Mouse (Mus musculus) myocyte (in vitro differentiated cells): ENCODE results near the gene Hoxb4. TPM values are rescaled to one million over a fixed set of nuclear protein-coding genes. Genes with fewer than 3 reads are reported as not detected.

Source experiments
- H3K27me3 ChIP-seq: one replicate; pipeline ENCODE4 v1.6.1; 2011; ENCODE audit not compliant: control insufficient read depth, insufficient read depth, insufficient read length
- H3K36me3 ChIP-seq: one replicate; pipeline ENCODE4 v1.6.1; 2011; ENCODE audit not compliant: control insufficient read depth, insufficient read depth
- H3K4me2 ChIP-seq: one replicate; pipeline ENCODE4 v1.6.1; 2011; ENCODE audit warnings: low read depth, control low read depth
- H3K4me3 ChIP-seq: one replicate; pipeline ENCODE4 v1.5.1; 2011; ENCODE audit warnings: mild to moderate bottlenecking, control low read depth, moderate library complexity
- H3K79me2 ChIP-seq: one replicate; pipeline ENCODE4 v1.6.1; 2011; ENCODE audit not compliant: control insufficient read depth, insufficient read depth
- H3ac ChIP-seq: one replicate; pipeline ENCODE4 v1.6.1; 2011; ENCODE audit not compliant: control insufficient read depth, insufficient read length
- CEBPB ChIP-seq: IDR thresholded peaks from 2 replicates; pipeline ENCODE4 v1.6.1; 2011; ENCODE audit warnings: mild to moderate bottlenecking, moderate library complexity; ENCODE audit not compliant: poor library complexity, insufficient read depth, severe bottlenecking
- E2F4 ChIP-seq: IDR thresholded peaks from one replicate; pipeline ENCODE4 v1.6.1; 2011; ENCODE audit warnings: mild to moderate bottlenecking, control low read depth, moderate library complexity; ENCODE audit not compliant: insufficient read depth
- MAX ChIP-seq: IDR thresholded peaks from one replicate; pipeline ENCODE4 v1.6.1; 2011; ENCODE audit warnings: low read depth, mild to moderate bottlenecking, control low read depth
- MYOD1 ChIP-seq, 3 experiments: IDR thresholded peaks; one replicate each; pipeline ENCODE4 v1.6.1; 2011; ENCODE audit warnings: control low read depth in 2 of 3, low read depth in 2 of 3, mild to moderate bottlenecking in 2 of 3, moderate library complexity in 1 of 3; ENCODE audit not compliant: insufficient read length in 2 of 3, control insufficient read depth in 1 of 3
- MYOG ChIP-seq, 3 experiments: IDR thresholded peaks; one replicate each; pipeline ENCODE4 v1.6.1; 2011; ENCODE audit warnings: control low read depth in 2 of 3, low read depth in 2 of 3, mild to moderate bottlenecking in 2 of 3; ENCODE audit not compliant: insufficient read length in 2 of 3, control insufficient read depth in 1 of 3, insufficient read depth in 1 of 3
- POLR2A ChIP-seq: IDR thresholded peaks from one replicate; pipeline ENCODE4 v1.6.1; 2011; ENCODE audit warnings: low read depth, mild to moderate bottlenecking, control low read depth, moderate library complexity; ENCODE audit not compliant: insufficient read length
- POLR2AphosphoS2 ChIP-seq: IDR thresholded peaks from one replicate; pipeline ENCODE4 v1.6.1; 2011; ENCODE audit warnings: low read depth, control low read depth; ENCODE audit not compliant: insufficient read length
- REST ChIP-seq: IDR thresholded peaks from one replicate; pipeline ENCODE4 v1.6.1; 2011; ENCODE audit warnings: mild to moderate bottlenecking, control low read depth, moderate library complexity; ENCODE audit not compliant: insufficient read depth, insufficient read length
- SRF ChIP-seq: IDR thresholded peaks from one replicate; pipeline ENCODE4 v1.6.1; 2011; ENCODE audit warnings: low read depth; ENCODE audit not compliant: control insufficient read depth, insufficient read length
- TCF12 ChIP-seq: IDR thresholded peaks from one replicate; pipeline ENCODE4 v1.6.1; 2011; ENCODE audit warnings: mild to moderate bottlenecking, control low read depth; ENCODE audit not compliant: poor library complexity, insufficient read depth, severe bottlenecking
- TCF3 ChIP-seq: IDR thresholded peaks from one replicate; pipeline ENCODE4 v1.6.1; 2011; ENCODE audit warnings: low read depth, control low read depth; ENCODE audit not compliant: insufficient read length
- USF1 ChIP-seq: IDR thresholded peaks from one replicate; pipeline ENCODE4 v1.6.1; 2011; ENCODE audit warnings: low read depth, mild to moderate bottlenecking, control low read depth, moderate library complexity
- polyA plus RNA-seq: library from polyadenylated mRNA; unstranded; fragments of >200 nt; fragmentation: generic; extraction: Trizol; gene quantifications from one replicate; pipeline ENCODE4 v1.2.1, GENCODE M21; 2012; ENCODE audit warnings: missing spikeins

Hoxb4 gene
- polyA plus RNA-seq, 1 experiment: not detected

- H3K4me3 ChIP-seq: no peak overlapping the region
- H3K4me2 ChIP-seq: no peak overlapping the region
These were observed 9.7 kb downstream of the Hoxb4 start for GRCm38 (mm10) chr11:96327750-96328149.

DNA sequence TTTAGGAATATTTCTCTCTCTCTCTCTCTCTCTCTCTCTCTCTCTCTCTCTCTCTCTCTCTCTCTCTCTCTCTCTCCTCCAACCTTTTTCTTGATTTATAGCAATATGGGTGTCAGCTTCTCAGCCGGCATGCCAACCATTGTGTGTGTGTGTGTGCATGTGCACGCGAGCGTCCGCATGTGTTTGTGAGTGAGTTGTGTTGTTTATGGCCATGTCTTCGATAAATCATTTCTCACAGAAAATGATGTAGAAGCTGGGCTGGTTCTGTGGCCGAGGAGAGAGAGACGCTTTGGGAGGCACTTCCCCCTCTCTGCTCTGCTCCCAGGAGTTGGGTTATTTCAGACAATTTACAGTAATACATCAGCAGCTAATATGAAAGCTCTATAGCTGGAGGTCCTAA lies 10.5 kb downstream of the Hoxb4 start:
- H3K36me3 ChIP-seq: no peaks in the 10 kb centered on the region
- H3ac ChIP-seq: no peak overlapping the region
- H3K79me2 ChIP-seq: no peaks in the 10 kb centered on the region
- peaks cover 93% of the 10 kb centered on the region for H3K27me3 ChIP-seq
- no peak overlapping the region for H3K4me3 ChIP-seq
- no peak overlapping the region for H3K4me2 ChIP-seq
- TF ChIP-seq POLR2A: no peak
- TF ChIP-seq SRF: no peak
- TF ChIP-seq E2F4: no peak
- no peak for TF ChIP-seq MAX
- TF ChIP-seq MYOG (IDR thresholded peaks at IDR 0.05; ENCODE audit: control insufficient read depth in 1 of 3, insufficient read depth in 1 of 3, insufficient read length in 2 of 3, low read depth in 2 of 3): no peak
- TF ChIP-seq CEBPB: no peak
- TF ChIP-seq REST: no peak
- no peak for TF ChIP-seq USF1
- TF ChIP-seq TCF12: no peak
- no peak for TF ChIP-seq TCF3

More at GRCm38 (mm10) chr11:96327750-96328149, 9.7 kb downstream of the Hoxb4 start:
- no peaks in the 10 kb centered on the region for H3K36me3 ChIP-seq
- no peak for TF ChIP-seq CEBPB
- TF ChIP-seq MYOD1 (IDR thresholded peaks at IDR 0.05; ENCODE audit: control insufficient read depth in 1 of 3, insufficient read length in 2 of 3, low read depth in 2 of 3): no peak
- TF ChIP-seq TCF12: no peak
- TF ChIP-seq POLR2A: no peak
- TF ChIP-seq TCF3: no peak
- no peak for TF ChIP-seq MAX
- TF ChIP-seq MYOG (IDR thresholded peaks at IDR 0.05; ENCODE audit: control insufficient read depth in 1 of 3, insufficient read depth in 1 of 3, insufficient read length in 2 of 3, low read depth in 2 of 3): no peak
- TF ChIP-seq POLR2AphosphoS2: no peak
- no peak for TF ChIP-seq USF1
- TF ChIP-seq REST: no peak
- peaks cover 91% of the 10 kb centered on the region for H3K27me3 ChIP-seq
- H3ac ChIP-seq: no peak overlapping the region
- H3K79me2 ChIP-seq: no peaks in the 10 kb centered on the region

DNA sequence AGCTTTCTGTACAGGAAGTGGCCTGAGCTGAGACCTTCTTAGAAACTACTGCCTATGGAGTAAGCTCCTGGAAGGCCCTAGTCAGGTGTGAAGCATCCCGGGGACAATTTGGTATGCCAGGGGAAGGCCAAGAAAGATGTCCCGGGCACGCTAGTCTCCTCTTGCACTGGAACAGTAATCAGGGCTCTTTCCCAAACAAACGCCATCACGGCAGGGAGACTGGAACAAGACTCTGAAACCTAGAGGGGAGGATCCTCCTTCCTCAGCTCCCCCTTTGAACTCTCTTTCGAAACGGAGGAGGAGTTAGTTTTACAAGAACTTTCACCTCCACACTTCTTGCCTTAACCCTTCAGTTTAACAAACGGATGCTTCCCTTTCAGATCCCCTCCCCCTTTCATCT lies 14.0 kb downstream of the Hoxb4 start:
- Histone ChIP-seq H3K4me2 (no peak overlapping the region), H3K4me3 (no peak overlapping the region), H3K79me2 (no peaks in the 10 kb centered on the region), H3ac (no peak overlapping the region), H3K27me3 (peaks cover 89% of the 10 kb centered on the region), H3K36me3 (no peaks in the 10 kb centered on the region)
- no peak for TF ChIP-seq USF1
- no peak for TF ChIP-seq TCF3
- TF ChIP-seq SRF: no peak
- no peak for TF ChIP-seq MYOG (IDR thresholded peaks at IDR 0.05; ENCODE audit: control insufficient read depth in 1 of 3, insufficient read depth in 1 of 3, insufficient read length in 2 of 3, low read depth in 2 of 3)
- TF ChIP-seq TCF12: no peak
- no peak for TF ChIP-seq CEBPB
- TF ChIP-seq MYOD1 (IDR thresholded peaks at IDR 0.05; ENCODE audit: control insufficient read depth in 1 of 3, insufficient read length in 2 of 3, low read depth in 2 of 3): no peak
- no peak for TF ChIP-seq POLR2A
- no peak for TF ChIP-seq REST
- TF ChIP-seq MAX: no peak
- no peak for TF ChIP-seq POLR2AphosphoS2
- no peak for TF ChIP-seq E2F4

DNA sequence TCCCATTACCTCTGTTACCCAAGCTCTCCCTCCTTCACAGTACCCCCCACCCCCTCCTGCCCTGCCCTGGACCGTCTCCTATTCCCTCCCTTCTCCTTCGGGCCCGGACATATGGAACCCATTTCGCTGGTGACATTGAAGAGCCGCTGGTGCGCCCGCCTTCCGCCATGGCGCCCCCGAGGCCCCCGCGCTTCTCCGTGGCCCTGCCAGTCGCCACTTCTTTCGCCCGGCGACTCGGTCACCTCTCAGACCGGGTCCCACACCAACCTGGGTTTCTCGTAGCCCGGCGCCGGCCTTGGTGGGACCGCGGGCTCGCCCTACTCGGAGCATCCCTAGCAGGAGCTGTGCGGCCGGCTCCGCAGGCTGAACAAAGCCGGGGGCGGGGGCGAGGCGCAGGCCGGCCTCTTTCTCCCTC lies 14.6 kb downstream of the Hoxb4 start:
- TF ChIP-seq SRF (no peak), USF1 (no peak), MYOD1 (IDR thresholded peaks at IDR 0.05; ENCODE audit: control insufficient read depth in 1 of 3, insufficient read length in 2 of 3, low read depth in 2 of 3) (no peak), POLR2A (no peak), TCF12 (no peak), CEBPB (no peak), TCF3 (no peak), E2F4 (no peak), MAX (no peak)
- Histone ChIP-seq H3K4me3 (no peak overlapping the region), H3K4me2 (no peak overlapping the region), H3K79me2 (no peaks in the 10 kb centered on the region), H3K36me3 (no peaks in the 10 kb centered on the region), H3ac (no peak overlapping the region), H3K27me3 (peaks cover 87% of the 10 kb centered on the region)

DNA sequence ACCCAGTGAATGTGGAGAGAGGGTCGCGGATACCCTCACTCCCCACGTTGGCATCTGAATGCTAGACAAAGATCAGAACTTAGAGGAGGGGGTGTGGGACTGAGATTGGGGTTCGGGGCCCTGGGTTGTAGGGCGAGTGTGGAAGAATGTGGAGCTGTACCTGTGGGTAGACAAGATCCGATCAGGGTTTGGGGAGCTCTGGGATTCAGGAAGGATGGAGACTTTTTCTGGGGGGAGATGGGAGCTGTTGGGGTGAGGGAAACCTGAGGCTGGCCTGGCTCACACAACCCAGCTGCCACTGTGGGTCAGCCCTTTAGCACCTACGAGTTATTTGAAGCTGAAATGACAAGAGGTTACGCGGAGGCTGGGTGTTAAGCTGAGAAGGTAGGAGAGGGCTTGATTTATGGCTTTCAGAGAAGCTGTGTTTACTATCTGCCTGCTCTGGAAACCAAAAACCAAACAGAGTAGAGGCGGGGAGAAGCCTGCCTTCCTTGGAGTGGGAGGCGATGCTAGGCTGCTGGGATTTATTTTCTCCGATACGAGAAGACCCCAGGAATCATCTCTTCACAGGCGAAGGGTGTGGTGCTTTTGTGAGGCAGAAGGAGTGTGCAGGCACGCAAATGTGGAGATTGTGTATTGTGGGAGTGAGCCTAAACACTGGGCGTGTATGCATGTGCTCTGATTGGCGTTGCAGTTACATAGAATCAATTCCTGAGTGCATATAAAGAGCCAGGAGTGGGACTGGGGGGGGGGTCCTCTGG lies 15.4 kb downstream of the Hoxb4 start:
- no peaks in the 10 kb centered on the region for H3K79me2 ChIP-seq
- H3ac ChIP-seq: no peak overlapping the region
- peaks cover 87% of the 10 kb centered on the region for H3K27me3 ChIP-seq
- H3K4me2 ChIP-seq: no peak overlapping the region
- no peak for TF ChIP-seq MAX
- no peak for TF ChIP-seq REST
- TF ChIP-seq TCF3: no peak
- no peak for TF ChIP-seq E2F4
- no peak for TF ChIP-seq CEBPB
- TF ChIP-seq MYOD1 (IDR thresholded peaks at IDR 0.05; ENCODE audit: control insufficient read depth in 1 of 3, insufficient read length in 2 of 3, low read depth in 2 of 3): peak in 1 of 3 experiments; percentile 35
- no peaks in the 10 kb centered on the region for H3K36me3 ChIP-seq
- no peak overlapping the region for H3K4me3 ChIP-seq
